Mouse (Mus musculus): ENCODE measurements at regions not wholly inside any gene's neighbourhood (a gene's known extent, or its start where the extent isn't known, plus 50 kb on each side); places are given as distances from the start of the nearest gene placed in this dataset.

GRCm38 (mm10) chr13:86422646-86423045 lies 375.9 kb upstream of the Cox7c start:
- TF ChIP-seq HCFC1 (IDR thresholded peaks at IDR 0.05; ENCODE audit: borderline replicate concordance, insufficient read depth, low read length): no peak
- no peak for TF ChIP-seq ZNF384 (IDR thresholded peaks at IDR 0.05; ENCODE audit: low read depth, low read length)
- no peak for TF ChIP-seq ZC3H11A (IDR thresholded peaks at IDR 0.05; ENCODE audit: borderline replicate concordance, low read depth, low read length)
- TF ChIP-seq CHD2 (IDR thresholded peaks at IDR 0.05; ENCODE audit: low read depth, low read length): no peak

Data from ES-E14 (cell line).